Mouse (Mus musculus) cerebellum, adult 11 months (tissue): ENCODE measurements around the gene Xylb.

ENCODE experiments used
- DNase-seq: peaks from one replicate; pipeline ENCODE4 v3.0.0; 2022

Xylb gene

DNA sequence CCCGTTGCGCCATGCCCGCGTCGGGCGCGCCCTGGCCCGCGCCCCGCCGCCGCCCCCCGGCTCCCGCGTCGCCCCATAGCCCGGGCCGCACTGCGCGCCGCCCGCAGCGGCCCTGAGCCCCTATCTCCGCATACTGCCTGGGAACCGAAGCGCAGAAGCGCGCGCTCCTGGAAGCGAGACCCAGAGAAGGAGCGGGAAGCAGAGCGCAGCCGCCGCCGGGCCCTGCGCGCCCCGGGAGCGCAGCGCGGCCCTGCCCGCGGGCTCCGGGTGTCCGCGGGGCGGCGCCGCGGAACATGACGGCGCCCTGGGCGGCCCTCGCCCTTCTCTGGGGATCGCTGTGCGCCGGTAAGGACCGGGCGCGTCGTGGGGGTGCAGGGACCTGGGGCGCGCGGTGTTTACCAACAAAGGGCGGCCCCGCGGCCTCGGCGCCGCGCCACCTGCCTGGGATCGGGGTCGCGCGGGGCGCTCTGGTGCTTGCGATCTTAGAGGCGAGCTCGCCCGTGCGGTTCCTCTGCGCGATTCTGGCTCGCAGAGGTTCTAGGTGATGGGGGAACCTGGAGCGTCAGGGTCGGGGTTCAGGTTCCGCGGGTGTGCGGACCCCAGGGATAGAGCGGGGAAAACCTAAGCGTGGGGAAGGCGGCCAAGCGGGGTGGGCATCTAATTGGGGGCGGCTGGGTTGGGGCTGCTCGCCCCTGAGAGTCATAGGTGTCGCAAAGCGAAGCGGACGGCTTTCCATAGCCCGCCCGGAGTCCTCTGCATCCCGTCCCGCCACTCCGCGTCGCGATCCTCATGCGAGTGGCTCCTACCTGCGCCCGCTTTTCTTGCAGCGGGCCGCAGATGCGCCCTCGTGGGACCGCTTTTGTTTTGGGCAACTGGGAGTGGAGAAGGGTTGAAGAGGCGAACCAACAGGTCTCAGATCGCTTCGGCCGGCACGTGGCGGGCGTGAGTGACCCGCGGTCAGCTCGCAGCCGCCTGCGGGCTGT is 45.4 kb downstream of the Xylb start:
- DNase-seq, result peak; percentile 57

DNA sequence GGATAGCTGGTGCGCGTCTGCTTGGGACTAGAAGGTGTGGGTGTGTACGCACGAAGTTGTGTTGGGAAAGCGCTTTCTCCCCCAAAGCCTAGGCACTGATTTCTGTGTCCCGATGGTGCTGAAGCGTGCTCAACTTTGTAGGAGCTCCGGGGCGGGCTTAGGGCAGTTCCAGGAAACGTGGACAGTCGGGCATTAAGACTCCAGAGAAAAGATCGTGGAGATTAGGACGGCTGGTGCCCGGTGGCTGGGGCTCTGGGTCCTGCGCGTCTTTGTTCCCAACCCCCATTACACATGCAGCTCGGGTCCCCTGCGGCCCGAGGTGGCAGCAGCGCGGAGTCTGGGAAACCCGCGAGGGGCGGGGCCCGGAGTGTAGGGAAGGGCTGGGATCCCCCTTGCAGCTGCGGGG is 46.1 kb downstream of the Xylb start:
- no peak for DNase-seq

DNA sequence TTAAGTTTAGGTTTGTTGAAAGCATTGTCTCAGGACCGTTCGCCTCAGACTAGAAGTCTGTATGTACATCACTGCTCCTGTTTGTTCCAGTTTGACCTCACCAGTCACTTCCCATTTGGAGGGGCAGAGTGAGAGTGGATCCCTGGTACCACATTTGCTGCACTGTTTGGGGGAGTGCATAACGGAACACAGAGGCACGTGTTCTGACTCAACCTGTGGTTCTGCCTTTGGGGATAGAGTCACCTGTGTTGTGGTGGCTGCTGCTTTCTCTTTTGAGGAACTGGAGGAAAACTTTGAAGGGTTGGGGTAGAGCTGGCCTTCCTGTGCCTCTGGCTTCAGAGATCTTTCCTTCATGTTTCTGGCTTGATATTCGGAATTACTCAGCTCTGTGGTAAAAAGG is 46.9 kb downstream of the Xylb start:
- no peak for DNase-seq

DNA sequence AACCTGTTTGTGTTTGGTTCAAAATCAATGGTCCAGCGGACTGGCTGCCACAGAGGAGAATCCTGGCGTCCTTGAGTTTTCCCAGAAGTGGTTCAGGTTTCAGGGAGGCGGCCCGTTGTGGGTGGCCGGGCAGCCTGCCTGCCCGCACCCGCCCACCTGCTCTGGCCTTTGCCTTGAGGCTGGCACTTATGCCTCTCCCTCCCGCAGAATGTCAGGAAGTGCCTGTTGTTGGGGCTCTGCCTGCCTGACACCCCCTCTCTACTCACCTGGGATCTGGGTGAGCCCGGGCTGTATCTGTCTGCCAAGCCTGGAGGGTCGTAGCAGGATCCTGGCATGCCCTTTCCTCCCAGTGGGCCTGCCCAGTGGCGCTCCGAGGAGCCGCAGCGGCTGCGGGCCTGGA is 50.7 kb downstream of the Xylb start:
- DNase-seq, result no peak

DNA sequence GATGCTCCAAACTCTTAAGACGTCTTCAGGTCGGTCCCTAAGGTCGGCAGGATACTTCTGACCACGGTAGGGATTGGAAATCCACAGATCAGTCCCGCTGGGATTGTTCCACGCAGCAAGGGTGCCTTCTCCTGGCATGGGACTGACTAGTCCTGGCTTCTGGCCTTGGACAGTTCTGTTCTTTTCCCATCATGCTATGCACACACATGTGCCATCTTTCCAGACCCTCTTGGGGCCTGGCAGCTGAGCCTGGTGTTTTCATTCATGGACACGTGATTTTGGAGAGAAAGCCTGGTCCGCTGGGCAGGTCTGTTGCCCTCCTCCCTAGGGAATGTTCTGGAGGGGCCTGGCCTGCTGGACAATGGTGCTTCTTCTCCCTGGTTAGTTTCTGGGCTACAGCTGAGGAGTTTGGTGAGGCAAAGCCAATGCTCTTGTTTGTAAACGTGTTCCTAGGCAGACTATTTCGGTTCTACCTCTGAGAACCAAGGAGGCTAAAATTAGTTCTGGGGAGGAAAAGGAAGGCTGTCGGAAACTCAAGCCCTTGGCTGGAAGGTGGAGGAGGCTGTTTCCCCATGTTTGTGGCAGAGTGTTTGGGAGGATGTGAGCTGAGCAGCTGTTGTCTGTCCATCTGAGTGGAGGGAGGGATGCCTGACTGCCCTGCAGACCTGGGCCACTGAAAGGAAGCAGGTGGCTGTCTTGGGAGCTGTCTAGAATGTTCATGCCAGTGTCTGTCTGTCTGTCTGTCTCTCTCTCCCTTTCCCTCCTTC is 51.9 kb downstream of the Xylb start:
- DNase-seq, result no peak

DNA sequence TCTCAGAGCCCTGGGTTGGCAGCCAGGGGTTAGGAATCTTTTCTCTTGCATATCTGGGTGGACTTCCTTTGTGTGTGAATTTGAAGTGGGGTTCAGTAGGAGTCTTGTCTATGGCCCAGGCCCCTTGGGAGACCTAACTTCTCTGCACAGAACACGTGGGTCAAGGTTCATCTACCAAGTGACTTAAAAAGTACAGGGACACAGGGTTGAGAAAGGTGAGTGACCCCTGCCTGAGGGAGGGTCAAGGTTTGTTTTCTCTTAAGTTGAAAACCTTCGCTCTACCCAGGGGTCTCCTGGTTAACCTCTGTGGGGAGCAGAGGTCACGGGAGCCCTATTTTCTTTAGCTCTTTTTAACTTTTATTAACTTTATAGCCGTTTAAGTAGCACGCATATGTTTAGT is 52.7 kb downstream of the Xylb start:
- no peak for DNase-seq

DNA sequence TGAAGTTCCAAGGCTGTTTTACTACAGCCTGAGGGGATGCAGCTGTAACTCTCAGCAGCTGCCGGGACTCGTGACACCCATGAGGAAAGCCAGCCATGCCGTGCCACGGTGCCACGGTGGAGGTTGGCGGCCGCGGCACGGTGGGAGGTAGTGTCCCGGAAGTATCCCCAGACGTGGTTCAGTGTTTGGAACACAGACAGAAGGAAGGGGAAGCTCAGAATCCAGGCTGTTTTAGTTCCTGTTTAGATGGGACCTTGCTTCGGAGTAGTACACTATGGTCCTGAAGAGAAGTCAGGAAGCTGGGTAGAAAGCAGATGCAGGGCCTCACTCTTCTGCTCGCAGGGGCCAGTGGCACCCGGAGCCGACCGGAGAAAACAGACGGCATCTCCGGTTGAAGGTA is 60.8 kb downstream of the Xylb start:
- no peak for DNase-seq

DNA sequence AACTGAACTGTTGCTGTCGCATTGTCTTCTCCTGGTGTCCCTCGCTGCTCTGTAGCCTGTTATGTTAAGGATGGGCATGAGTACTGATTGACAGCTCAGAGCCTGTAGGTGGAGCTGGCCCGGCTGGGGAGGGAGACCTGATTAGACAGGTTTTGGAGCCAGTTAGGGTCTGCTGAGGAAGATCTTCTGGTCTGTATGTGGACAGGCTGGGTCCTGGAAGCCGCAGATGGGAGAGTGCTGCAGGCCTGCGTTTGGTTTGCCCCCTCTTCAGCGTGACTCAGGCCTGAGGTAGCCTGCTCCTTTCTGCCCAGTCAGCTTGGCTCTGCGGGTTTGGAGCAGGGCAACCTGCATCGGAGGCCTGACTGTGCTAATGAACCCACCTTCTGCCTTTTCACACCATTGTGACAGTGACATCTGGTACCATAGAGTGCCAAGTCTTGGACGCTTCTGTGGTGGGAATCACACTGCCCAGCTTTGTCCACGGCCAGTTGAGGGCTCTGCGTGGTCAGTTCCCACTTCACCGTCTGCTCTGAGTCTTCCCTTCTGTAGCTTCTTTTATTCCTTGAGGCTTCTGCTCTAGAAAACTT is 62.8 kb downstream of the Xylb start:
- peak; percentile 53 for DNase-seq

DNA sequence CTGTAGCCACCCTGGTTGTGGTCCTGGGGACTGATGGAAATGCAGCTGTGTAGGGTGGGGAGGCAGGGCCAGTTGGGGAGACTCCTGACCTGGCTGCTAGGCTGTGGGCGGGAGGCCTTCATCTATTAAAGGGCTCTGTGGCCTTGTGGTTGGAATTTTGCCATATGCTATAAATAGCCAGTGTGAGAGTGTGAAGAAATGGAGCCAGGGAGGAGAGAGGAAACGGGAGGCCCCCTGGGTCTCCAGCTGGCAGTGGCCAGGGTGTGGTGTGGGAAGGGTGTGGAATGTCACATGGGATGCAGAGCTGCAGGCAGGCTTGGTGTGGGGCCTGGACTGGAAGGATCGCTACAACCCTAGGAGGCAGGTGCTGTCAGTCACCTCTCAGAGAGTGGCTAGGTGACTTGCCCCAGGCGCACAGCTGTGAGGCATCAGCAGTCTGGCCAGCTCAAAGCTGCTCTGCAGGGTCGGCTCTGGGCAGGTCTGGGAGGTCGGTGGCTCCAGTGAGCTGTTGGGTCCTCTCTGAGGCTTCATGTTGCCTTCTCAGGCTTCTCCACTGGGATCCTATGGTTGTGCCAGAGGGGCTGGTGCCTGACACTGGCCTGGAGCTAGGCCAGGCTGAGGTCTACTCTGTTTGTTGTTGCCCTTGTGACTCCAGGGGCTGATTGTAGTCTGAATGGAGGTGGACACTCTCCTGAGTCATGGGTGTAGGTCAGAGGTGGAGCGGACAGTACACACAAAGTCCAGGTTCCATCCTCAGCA is 68.2 kb downstream of the Xylb start:
- no peak for DNase-seq

DNA sequence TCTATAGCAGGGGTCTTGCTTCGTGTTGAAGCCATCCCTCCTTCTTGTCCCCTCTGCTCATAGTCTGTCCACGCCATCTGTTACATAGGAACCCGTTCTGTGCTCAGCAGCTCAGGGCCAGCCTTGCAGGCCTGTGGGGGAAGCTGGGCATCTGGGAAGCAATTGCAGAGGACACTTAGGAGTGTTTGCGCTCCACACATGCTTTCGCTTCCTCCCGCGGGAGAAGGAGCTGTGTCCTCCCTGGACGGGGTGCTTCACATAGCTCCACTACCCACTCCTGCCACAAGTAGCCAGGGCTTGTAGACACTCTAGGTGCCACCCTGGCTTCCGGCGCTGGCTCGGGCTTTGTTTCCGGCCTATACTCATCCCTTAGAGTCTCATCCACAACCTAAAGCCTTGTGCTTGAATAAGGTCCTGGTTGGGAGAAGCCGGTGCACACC is 68.8 kb downstream of the Xylb start:
- no peak for DNase-seq

DNA sequence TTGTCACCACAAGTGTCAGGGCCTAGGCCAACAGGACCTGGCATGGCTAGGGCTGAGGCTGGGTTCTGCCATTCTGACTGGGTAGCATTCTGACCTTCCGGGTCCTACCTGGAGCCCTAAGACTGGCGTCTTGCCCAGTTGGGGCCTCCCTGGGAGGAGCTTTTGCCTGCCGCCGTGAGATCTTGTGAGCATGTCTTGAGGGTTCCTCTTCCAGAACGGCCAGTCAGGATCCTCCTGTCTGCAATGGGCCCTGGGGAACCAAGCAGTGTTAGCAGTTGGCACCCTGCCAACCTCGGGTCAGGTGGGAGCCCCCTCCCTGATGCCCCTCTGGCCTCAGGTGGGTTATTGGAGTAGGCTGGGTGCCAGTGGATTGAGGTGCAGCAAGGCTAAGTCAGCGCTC is 69.3 kb downstream of the Xylb start:
- DNase-seq, result no peak

DNA sequence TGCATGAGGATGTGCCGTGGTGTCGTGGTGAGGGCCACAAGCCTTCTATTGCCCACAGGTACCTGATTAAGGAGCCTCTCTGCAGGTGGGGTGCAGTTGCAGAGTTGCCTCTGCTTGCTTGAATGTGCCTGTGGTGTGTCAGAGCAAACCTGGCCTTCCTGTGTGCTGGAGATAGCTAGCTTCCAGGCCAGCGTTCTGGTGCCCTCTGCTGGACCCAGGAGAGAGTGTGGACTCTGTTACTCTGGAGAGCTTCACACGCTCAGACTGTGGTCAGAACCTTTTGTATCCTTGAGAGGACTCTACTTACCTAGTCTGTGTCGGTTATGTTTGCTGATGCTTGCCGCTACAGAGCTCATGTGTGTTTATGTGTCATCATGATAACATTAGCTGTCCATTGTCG is 73.1 kb downstream of the Xylb start:
- DNase-seq, result peak; percentile 78

DNA sequence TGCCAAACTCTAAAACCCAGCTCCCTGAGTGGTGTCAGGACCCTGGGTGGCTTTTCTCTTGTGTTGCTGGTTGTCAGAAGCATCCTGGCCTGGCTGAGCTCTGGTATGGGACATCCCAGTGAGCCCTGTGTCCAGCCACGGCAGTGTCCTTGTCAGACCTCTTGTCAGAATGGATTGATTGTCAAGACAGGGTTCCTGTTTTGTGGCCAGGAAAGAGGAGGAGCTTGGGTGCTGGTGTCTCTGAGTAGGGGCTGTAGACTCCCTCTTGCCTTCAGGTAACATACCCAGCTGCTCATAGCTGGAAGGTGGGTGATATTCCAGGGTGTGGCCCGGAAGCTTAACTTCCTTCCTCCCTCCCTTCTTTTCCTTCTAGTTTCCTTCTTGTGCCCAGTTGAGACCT is 78.7 kb downstream of the Xylb start:
- DNase-seq, result no peak

DNA sequence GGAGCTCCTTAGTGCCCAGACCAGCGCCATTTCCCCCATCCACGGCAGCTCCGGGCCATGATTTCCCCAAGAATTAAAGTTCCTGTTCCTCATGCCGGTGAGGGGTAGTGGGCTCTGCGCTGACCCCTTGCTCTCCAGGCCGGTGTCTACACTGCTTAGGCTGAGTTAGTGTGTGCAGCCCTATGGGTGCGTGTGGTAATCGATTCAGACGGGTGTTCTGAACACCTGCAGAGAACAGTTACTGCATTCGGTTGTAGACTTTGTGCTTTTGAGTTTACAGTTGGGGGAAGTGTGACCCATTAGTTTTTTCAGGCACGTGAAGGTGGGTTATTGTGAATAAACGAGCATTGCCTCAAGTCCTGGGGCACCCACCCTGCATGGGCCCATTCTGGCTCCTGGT is 80.9 kb downstream of the Xylb start:
- DNase-seq, result no peak

DNA sequence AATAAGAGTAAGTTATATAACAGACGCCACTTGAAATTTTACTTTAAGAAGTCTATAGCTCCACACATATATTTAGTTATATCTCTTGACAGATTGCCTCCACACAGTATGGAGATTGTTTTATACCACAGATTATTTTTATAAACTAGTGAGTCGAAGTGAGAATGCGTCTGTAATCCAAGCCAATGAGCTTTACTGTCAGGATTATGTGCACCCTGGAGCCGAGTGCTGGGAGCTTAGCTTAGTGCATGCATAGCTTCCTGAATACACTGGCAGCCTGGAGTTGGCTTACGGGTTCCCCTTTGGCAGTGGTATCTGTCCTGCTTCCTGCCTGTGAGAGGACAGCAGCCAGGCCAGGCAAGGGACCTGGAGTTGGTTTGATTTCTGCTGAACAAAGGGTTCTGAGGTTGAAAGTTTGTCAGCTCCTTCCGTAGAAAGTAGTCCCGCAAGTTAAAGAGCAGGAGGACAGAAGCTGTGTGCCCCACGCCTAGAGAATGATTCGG is 81.4 kb downstream of the Xylb start:
- no peak for DNase-seq
